Mouse (Mus musculus): Measurements from ENCODE around the gene Lyzl4. TPM values are rescaled to one million over a fixed set of nuclear protein-coding genes. Genes with fewer than 3 reads are reported as not detected.

Lyzl4 gene
- polyA plus RNA-seq, 1 experiment from 2014 or later: 0.14 TPM

- Histone ChIP-seq H3K27ac (no peak overlapping the region), H3K9ac (no peak overlapping the region), H3K4me2 (no peak overlapping the region), H3K4me1 (replicated peaks) (peaks cover 17% of the 10 kb centered on the region), H3K4me3 (replicated peaks) (no peak overlapping the region), H3K27me3 (peaks cover 37% of the 10 kb centered on the region), H3K36me3 (no peaks in the 10 kb centered on the region), H3K9me3 (replicated peaks) (no peaks in the 10 kb centered on the region)
- no peak for DNase-seq
- no peak for ATAC-seq (ENCODE audit: low read depth)
- WGBS (ENCODE audit: insufficient replicate concordance): 44% methylated on average over 7 of the region's 7 CpGs
These were observed 5.1 kb upstream of the Lyzl4 start for GRCm38 (mm10) chr9:121647026-121647425.

GRCm38 (mm10) chr9:121644855-121645254, 3.0 kb upstream of the Lyzl4 start:
- no peak overlapping the region for H3K4me3 ChIP-seq (replicated peaks)
- peaks cover 59% of the 10 kb centered on the region for H3K27me3 ChIP-seq
- 26% methylated on average over 3 of the region's 3 CpGs for WGBS (ENCODE audit: insufficient replicate concordance)
- H3K36me3 ChIP-seq: no peaks in the 10 kb centered on the region
- no peak overlapping the region for H3K27ac ChIP-seq
- H3K4me1 ChIP-seq (replicated peaks): peaks cover 21% of the 10 kb centered on the region
- no peak overlapping the region for H3K9ac ChIP-seq
- ATAC-seq (ENCODE audit: low read depth): no peak
- no peak for DNase-seq
- no peaks in the 10 kb centered on the region for H3K9me3 ChIP-seq (replicated peaks)
- H3K4me2 ChIP-seq: no peak overlapping the region

- Histone ChIP-seq H3K36me3 (no peaks in the 10 kb centered on the region), H3K27ac (no peak within 1 kb of the TSS), H3K4me2 (peak within 1 kb of the TSS; percentile 65), H3K9me3 (replicated peaks) (no peaks in the 10 kb centered on the region), H3K27me3 (peaks cover 68% of the 10 kb centered on the region), H3K9ac (no peak within 1 kb of the TSS), H3K4me1 (replicated peaks) (peaks cover 21% of the 10 kb centered on the region), H3K4me3 (replicated peaks) (peak within 1 kb of the TSS; percentile 49)
- peak; percentile 74 for ATAC-seq (ENCODE audit: low read depth)
- WGBS (ENCODE audit: insufficient replicate concordance): under 1% methylated on average over 79 of the region's 79 CpGs
- DNase-seq: peak; percentile 22
These were observed 695 bp upstream of the Lyzl4 start, which contains the start of gene Vipr1 for GRCm38 (mm10) chr9:121642401-121643181. TSS of gene Vipr1 (plus strand) at chr9:121642716.

- no peak overlapping the region for H3K9ac ChIP-seq
- peak overlapping the region; percentile 65 for H3K4me2 ChIP-seq
- ATAC-seq (ENCODE audit: low read depth) (no peak), DNase-seq (no peak)
- H3K36me3 ChIP-seq: no peaks in the 10 kb centered on the region
- peaks cover 68% of the 10 kb centered on the region for H3K27me3 ChIP-seq
- 12% methylated on average over 27 of the region's 27 CpGs for WGBS (ENCODE audit: insufficient replicate concordance)
- peak overlapping the region; percentile 15; the same call in 1 of the 2 replicates for H3K4me3 ChIP-seq (replicated peaks)
- peaks cover 21% of the 10 kb centered on the region for H3K4me1 ChIP-seq (replicated peaks)
- H3K27ac ChIP-seq: no peak overlapping the region
- H3K9me3 ChIP-seq (replicated peaks): no peaks in the 10 kb centered on the region
These were observed 521 bp downstream of the Lyzl4 start for GRCm38 (mm10) chr9:121641235-121641915.

- H3K36me3 ChIP-seq: no peaks in the 10 kb centered on the region
- no peak overlapping the region for H3K27ac ChIP-seq
- no peak overlapping the region for H3K9ac ChIP-seq
- no peaks in the 10 kb centered on the region for H3K9me3 ChIP-seq (replicated peaks)
- ATAC-seq (ENCODE audit: low read depth) (no peak), DNase-seq (no peak)
- H3K4me1 ChIP-seq (replicated peaks): peaks cover 21% of the 10 kb centered on the region
- H3K27me3 ChIP-seq: peaks cover 63% of the 10 kb centered on the region
- H3K4me3 ChIP-seq (replicated peaks): no peak overlapping the region
- 56% methylated on average over 16 of the region's 16 CpGs for WGBS (ENCODE audit: insufficient replicate concordance)
- H3K4me2 ChIP-seq: no peak overlapping the region
These were observed 2.1 kb downstream of the Lyzl4 start for GRCm38 (mm10) chr9:121639790-121640189.

GRCm38 (mm10) chr9:121635835-121636576, 5.9 kb downstream of the Lyzl4 start:
- Histone ChIP-seq H3K4me1 (replicated peaks) (no peaks in the 10 kb centered on the region), H3K27ac (no peak overlapping the region), H3K27me3 (peaks cover 28% of the 10 kb centered on the region), H3K9ac (no peak overlapping the region), H3K4me3 (replicated peaks) (no peak overlapping the region), H3K36me3 (no peaks in the 10 kb centered on the region), H3K4me2 (no peak overlapping the region), H3K9me3 (replicated peaks) (no peaks in the 10 kb centered on the region)
- WGBS (ENCODE audit: insufficient replicate concordance): 11% methylated on average over 7 of the region's 7 CpGs
- ATAC-seq (ENCODE audit: low read depth) (no peak), DNase-seq (no peak)

GRCm38 (mm10) chr9:121633306-121633705, 8.6 kb downstream of the Lyzl4 start:
- Histone ChIP-seq H3K9me3 (replicated peaks) (no peaks in the 10 kb centered on the region), H3K27me3 (peaks cover 8% of the 10 kb centered on the region; the same call in 1 of the 2 replicates), H3K27ac (no peak overlapping the region), H3K4me3 (replicated peaks) (no peak overlapping the region), H3K4me2 (no peak overlapping the region), H3K9ac (no peak overlapping the region), H3K4me1 (replicated peaks) (no peaks in the 10 kb centered on the region), H3K36me3 (no peaks in the 10 kb centered on the region)
- WGBS (ENCODE audit: insufficient replicate concordance): 60% methylated on average over 6 of the region's 6 CpGs
- ATAC-seq (ENCODE audit: low read depth) (no peak), DNase-seq (no peak)

- Histone ChIP-seq H3K9me3 (replicated peaks) (no peaks in the 10 kb centered on the region), H3K36me3 (no peaks in the 10 kb centered on the region), H3K4me1 (replicated peaks) (no peaks in the 10 kb centered on the region), H3K27ac (no peak overlapping the region), H3K4me3 (replicated peaks) (no peak overlapping the region), H3K27me3 (peaks cover 8% of the 10 kb centered on the region; the same call in 1 of the 2 replicates), H3K9ac (no peak overlapping the region), H3K4me2 (no peak overlapping the region)
- WGBS (ENCODE audit: insufficient replicate concordance): 82% methylated on average over 10 of the region's 10 CpGs
- ATAC-seq (ENCODE audit: low read depth) (no peak), DNase-seq (no peak)
These were observed 9.0 kb downstream of the Lyzl4 start for GRCm38 (mm10) chr9:121632891-121633290.

- ATAC-seq (ENCODE audit: low read depth) (no peak), DNase-seq (no peak)
- Histone ChIP-seq H3K9ac (no peak overlapping the region), H3K27me3 (peaks cover 8% of the 10 kb centered on the region; the same call in 1 of the 2 replicates), H3K9me3 (replicated peaks) (no peaks in the 10 kb centered on the region), H3K4me3 (replicated peaks) (no peak overlapping the region), H3K4me1 (replicated peaks) (no peaks in the 10 kb centered on the region), H3K27ac (no peak overlapping the region), H3K36me3 (no peaks in the 10 kb centered on the region), H3K4me2 (no peak overlapping the region)
- 17% methylated on average over 4 of the region's 4 CpGs for WGBS (ENCODE audit: insufficient replicate concordance)
These were observed 9.9 kb downstream of the Lyzl4 start for GRCm38 (mm10) chr9:121631946-121632345.

- H3K4me2 ChIP-seq: no peak overlapping the region
- DNase-seq: no peak
These were observed 11.3 kb downstream of the Lyzl4 start for GRCm38 (mm10) chr9:121630627-121631026.

GRCm38 (mm10) chr9:121624920-121625319, 17.0 kb downstream of the Lyzl4 start:
- Histone ChIP-seq H3K4me3 (replicated peaks) (no peak overlapping the region), H3K36me3 (no peaks in the 10 kb centered on the region), H3K4me2 (no peak overlapping the region), H3K9me3 (replicated peaks) (no peaks in the 10 kb centered on the region), H3K27me3 (no peaks in the 10 kb centered on the region), H3K27ac (no peak overlapping the region), H3K4me1 (replicated peaks) (no peaks in the 10 kb centered on the region), H3K9ac (no peak overlapping the region)
- DNase-seq (no peak), ATAC-seq (ENCODE audit: low read depth) (no peak)
- 64% methylated on average over 2 of the region's 2 CpGs for WGBS (ENCODE audit: insufficient replicate concordance)

More at GRCm38 (mm10) chr9:121630627-121631026, 11.3 kb downstream of the Lyzl4 start:
- peaks cover 3% of the 10 kb centered on the region; the same call in 1 of the 2 replicates for H3K27me3 ChIP-seq
- H3K36me3 ChIP-seq: no peaks in the 10 kb centered on the region
- no peaks in the 10 kb centered on the region for H3K9me3 ChIP-seq (replicated peaks)
- H3K27ac ChIP-seq: no peak overlapping the region
- no peak for ATAC-seq (ENCODE audit: low read depth)
- H3K4me1 ChIP-seq (replicated peaks): no peaks in the 10 kb centered on the region
- 50% methylated on average over 1 of the region's 1 CpGs for WGBS (ENCODE audit: insufficient replicate concordance)
- H3K9ac ChIP-seq: no peak overlapping the region
- H3K4me3 ChIP-seq (replicated peaks): no peak overlapping the region
